Mouse (Mus musculus) lung, embryonic 14.5 days (tissue): ENCODE data around the gene Cxcr5. TPM values are rescaled to one million over a fixed set of nuclear protein-coding genes. Genes with fewer than 3 reads are reported as not detected.
A peak's percentile ranks its signal among the peaks of the same experiment; 100 is the strongest.

Source experiments
- ATAC-seq: fragments of 200-750 bp; cut with Nextera tagmentation; 2 replicates; pipeline ENCODE4 v1.8.0; 2017; ENCODE audit warnings: mild to moderate bottlenecking, moderate TSS enrichment, moderate library complexity; ENCODE audit not compliant: insufficient read depth
- DNase-seq: peaks from one replicate; pipeline ENCODE4 v3.0.0-alpha.2; 2015
- H3K27ac ChIP-seq: fragments of 300-500 bp; sonication (generic); 2 replicates; pipeline ENCODE4 v1.5.1; 2014; ENCODE audit warnings: low read depth, mild to moderate bottlenecking, moderate library complexity
- H3K27me3 ChIP-seq: fragments of 300-500 bp; sonication (generic); 2 replicates; pipeline ENCODE4 v1.6.1; 2014; ENCODE audit warnings: low read length, control low read depth; ENCODE audit not compliant: insufficient read depth
- H3K36me3 ChIP-seq: fragments of 300-500 bp; sonication (generic); 2 replicates; pipeline ENCODE4 v1.6.1; 2014; ENCODE audit warnings: control low read depth; ENCODE audit not compliant: insufficient read depth
- H3K4me1 ChIP-seq: fragments of 300-500 bp; sonication (generic); 2 replicates; pipeline ENCODE4 v1.6.1; 2014; ENCODE audit warnings: antibody characterized with exemption, control low read depth; ENCODE audit not compliant: insufficient read depth
- H3K4me2 ChIP-seq: fragments of 300-500 bp; sonication (generic); 2 replicates; pipeline ENCODE4 v1.6.1; 2014; ENCODE audit warnings: mild to moderate bottlenecking
- H3K4me3 ChIP-seq: fragments of 300-500 bp; sonication (generic); 2 replicates; pipeline ENCODE4 v1.5.1; 2014; ENCODE audit warnings: low read depth, low read length
- H3K9ac ChIP-seq: fragments of 300-500 bp; sonication (generic); 2 replicates; pipeline ENCODE4 v1.6.1; 2014
- H3K9me3 ChIP-seq: fragments of 300-500 bp; sonication (generic); 2 replicates; pipeline ENCODE4 v1.6.1; 2016; ENCODE audit warnings: low read depth, low read length, control low read depth
- CTCF ChIP-seq: IDR thresholded peaks from 2 replicates; pipeline ENCODE4 v1.5.1; 2016; ENCODE audit warnings: antibody characterized with exemption, low read depth
- WGBS: fragments of 180-500 bp; shearing (Covaris S2); extraction: QIAGEN DNeasy Blood & Tissue Kit; methylation state at CpG from one replicate; pipeline ENCODE4 v1.1.7; 2014; 5-methylcytosine and 5-hydroxymethylcytosine counted together
- polyA plus RNA-seq: library from polyadenylated mRNA; unstranded; fragments of >200 nt; fragmentation: Nextera tagmentation; extraction: Ambion mirVana; gene quantifications from 2 replicates; pipeline ENCODE4 v1.2.1, GENCODE M21; 2014

Gene Cxcr5
- polyA plus RNA-seq, 1 experiment from 2014 or later: not detected

GRCm38 (mm10) chr9:44537625-44538301 is 23.9 kb downstream of the Cxcr5 start:
- Histone ChIP-seq H3K9ac (no peak overlapping the region), H3K9me3 (no peaks in the 10 kb centered on the region), H3K27ac (no peak overlapping the region), H3K27me3 (no peaks in the 10 kb centered on the region), H3K4me2 (no peak overlapping the region), H3K4me1 (no peaks in the 10 kb centered on the region), H3K36me3 (no peaks in the 10 kb centered on the region), H3K4me3 (no peak overlapping the region)
- TF ChIP-seq CTCF: no peak
- WGBS: 57% methylated on average over 19 of the region's 19 CpGs
- no peak for ATAC-seq
- DNase-seq: peak; percentile 23

GRCm38 (mm10) chr9:44532991-44533580 is 28.6 kb downstream of the Cxcr5 start:
- WGBS: 78% methylated on average over 6 of the region's 6 CpGs
- no peak overlapping the region for H3K4me3 ChIP-seq
- no peaks in the 10 kb centered on the region for H3K9me3 ChIP-seq
- no peak overlapping the region for H3K4me2 ChIP-seq
- H3K36me3 ChIP-seq: no peaks in the 10 kb centered on the region
- no peaks in the 10 kb centered on the region for H3K4me1 ChIP-seq
- no peak for DNase-seq
- ATAC-seq: no peak
- no peaks in the 10 kb centered on the region for H3K27me3 ChIP-seq
- no peak for TF ChIP-seq CTCF
- no peak overlapping the region for H3K27ac ChIP-seq
- no peak overlapping the region for H3K9ac ChIP-seq

- no peak overlapping the region for H3K27ac ChIP-seq
- no peaks in the 10 kb centered on the region for H3K4me1 ChIP-seq
- no peak overlapping the region for H3K9ac ChIP-seq
- DNase-seq: no peak
- H3K4me3 ChIP-seq: no peak overlapping the region
- H3K4me2 ChIP-seq: no peak overlapping the region
- no peaks in the 10 kb centered on the region for H3K36me3 ChIP-seq
- H3K27me3 ChIP-seq: no peaks in the 10 kb centered on the region
- 64% methylated on average over 8 of the region's 8 CpGs for WGBS
- H3K9me3 ChIP-seq: no peaks in the 10 kb centered on the region
- ATAC-seq: no peak
- no peak for TF ChIP-seq CTCF
These were observed 33.3 kb downstream of the Cxcr5 start for GRCm38 (mm10) chr9:44528340-44528739.

GRCm38 (mm10) chr9:44526337-44527112 is 35.2 kb downstream of the Cxcr5 start:
- H3K27me3 ChIP-seq: no peaks in the 10 kb centered on the region
- no peaks in the 10 kb centered on the region for H3K36me3 ChIP-seq
- no peak overlapping the region for H3K4me3 ChIP-seq
- TF ChIP-seq CTCF: no peak
- no peak for ATAC-seq
- H3K4me1 ChIP-seq: no peaks in the 10 kb centered on the region
- no peak for DNase-seq
- H3K9ac ChIP-seq: no peak overlapping the region
- no peaks in the 10 kb centered on the region for H3K9me3 ChIP-seq
- no peak overlapping the region for H3K4me2 ChIP-seq
- H3K27ac ChIP-seq: no peak overlapping the region
- 37% methylated on average over 9 of the region's 9 CpGs for WGBS

GRCm38 (mm10) chr9:44525589-44525988 is 36.1 kb downstream of the Cxcr5 start:
- no peak overlapping the region for H3K4me2 ChIP-seq
- WGBS: 86% methylated on average over 8 of the region's 8 CpGs
- no peaks in the 10 kb centered on the region for H3K9me3 ChIP-seq
- H3K9ac ChIP-seq: no peak overlapping the region
- H3K4me3 ChIP-seq: no peak overlapping the region
- ATAC-seq: no peak
- H3K36me3 ChIP-seq: no peaks in the 10 kb centered on the region
- no peaks in the 10 kb centered on the region for H3K27me3 ChIP-seq
- no peak overlapping the region for H3K27ac ChIP-seq
- TF ChIP-seq CTCF: no peak
- H3K4me1 ChIP-seq: no peaks in the 10 kb centered on the region
- DNase-seq: no peak

- Histone ChIP-seq H3K36me3 (no peaks in the 10 kb centered on the region), H3K9me3 (no peaks in the 10 kb centered on the region), H3K27me3 (no peaks in the 10 kb centered on the region), H3K9ac (no peak overlapping the region), H3K4me3 (no peak overlapping the region), H3K27ac (no peak overlapping the region), H3K4me2 (no peak overlapping the region), H3K4me1 (no peaks in the 10 kb centered on the region)
- no peak for TF ChIP-seq CTCF
- WGBS: 66% methylated on average over 3 of the region's 3 CpGs
- DNase-seq (no peak), ATAC-seq (no peak)
These were observed 36.7 kb downstream of the Cxcr5 start for GRCm38 (mm10) chr9:44525001-44525400.

GRCm38 (mm10) chr9:44524235-44524826 is 37.3 kb downstream of the Cxcr5 start:
- Histone ChIP-seq H3K27ac (no peak overlapping the region), H3K4me1 (no peaks in the 10 kb centered on the region), H3K9ac (no peak overlapping the region), H3K4me3 (no peak overlapping the region), H3K9me3 (no peaks in the 10 kb centered on the region), H3K36me3 (no peaks in the 10 kb centered on the region), H3K27me3 (no peaks in the 10 kb centered on the region), H3K4me2 (no peak overlapping the region)
- no peak for TF ChIP-seq CTCF
- 67% methylated on average over 5 of the region's 5 CpGs for WGBS
- DNase-seq (no peak), ATAC-seq (no peak)
